In genomic region chr13:41328481-41328880, GRCm38 (mm10) we compare ENCODE assay signal across 36 mouse cellular contexts. TPM values are rescaled to one million over a fixed set of nuclear protein-coding genes. Genes with fewer than 3 reads are reported as not detected.
DNase-seq lines count a peak whose midpoint lies in the region; ATAC-seq lines count a peak whose summit lies in the region.
"Had no signal": no experiment of that assay in that cellular context is flagged by ENCODE, and none has a peak within 500 bp of the region (broad histone marks: within the 10 kb centered on the region; RNA-seq: fewer than 3 reads in every experiment).

No protein-coding gene starts in this region.

- H3K36me3 ChIP-seq in hindbrain, embryonic 13.5 days: no peaks in the 10 kb centered on the region
- no peaks in the 10 kb centered on the region for H3K36me3 ChIP-seq in hindbrain, embryonic 16.5 days (ENCODE audit: control insufficient read depth, insufficient read depth, low read length)
- H3K36me3 ChIP-seq in midbrain, embryonic 11.5 days (ENCODE audit: control insufficient read depth, insufficient read depth, low read length): no peaks in the 10 kb centered on the region
- no peaks in the 10 kb centered on the region for H3K36me3 ChIP-seq in midbrain, embryonic 16.5 days (ENCODE audit: control insufficient read depth, insufficient read depth, low read length)
- no peaks in the 10 kb centered on the region for H3K36me3 ChIP-seq in neural tube, embryonic 13.5 days
- H3K36me3 ChIP-seq: liver, embryonic 12.5 days; midbrain, embryonic 13.5 days had no signal

- peak overlapping the region; percentile 52; the same call in 1 of the 2 replicates for H3K27ac ChIP-seq in hindbrain, embryonic 13.5 days
- H3K27ac ChIP-seq in hindbrain, embryonic 16.5 days (ENCODE audit: low read depth, low read length): no peak overlapping the region
- H3K27ac ChIP-seq in midbrain, embryonic 11.5 days (ENCODE audit: low read depth, low read length): no peak overlapping the region
- H3K27ac ChIP-seq in midbrain, embryonic 16.5 days (ENCODE audit: low read length): no peak overlapping the region
- H3K27ac ChIP-seq in neural tube, embryonic 13.5 days (replicated peaks): 0 out of 2 replicates have a peak overlapping the region, but pooled peaks have one; percentile 4
- H3K27ac ChIP-seq: heart, adult 2 months; left cerebral cortex, adult 2 months; liver, embryonic 12.5 days had no signal

- H3K9me3 ChIP-seq in hindbrain, embryonic 13.5 days: no peaks in the 10 kb centered on the region
- H3K9me3 ChIP-seq in hindbrain, embryonic 16.5 days (ENCODE audit: control insufficient read depth, low read length): no peaks in the 10 kb centered on the region
- no peaks in the 10 kb centered on the region for H3K9me3 ChIP-seq in midbrain, embryonic 11.5 days (ENCODE audit: control insufficient read depth, low read length)
- H3K9me3 ChIP-seq in midbrain, embryonic 16.5 days (replicated peaks; ENCODE audit: control insufficient read depth, low read length, poor library complexity, severe bottlenecking): no peaks in the 10 kb centered on the region
- H3K9me3 ChIP-seq in neural tube, embryonic 13.5 days: no peaks in the 10 kb centered on the region
- H3K9me3 ChIP-seq: heart, embryonic 12.5 days; liver, embryonic 12.5 days; midbrain, embryonic 13.5 days had no signal

- WGBS in hindbrain, embryonic 13.5 days: 41% methylated on average over 2 of the region's 2 CpGs
- WGBS in hindbrain, embryonic 16.5 days: 56% methylated on average over 2 of the region's 2 CpGs
- 74% methylated on average over 2 of the region's 2 CpGs for WGBS in midbrain, embryonic 11.5 days
- 60% methylated on average over 2 of the region's 2 CpGs for WGBS in midbrain, embryonic 16.5 days
- 29% methylated on average over 2 of the region's 2 CpGs for WGBS in neural tube, embryonic 13.5 days

- no peak overlapping the region for H3K9ac ChIP-seq in hindbrain, embryonic 13.5 days
- H3K9ac ChIP-seq in hindbrain, embryonic 16.5 days (ENCODE audit: low read depth, low read length): no peak overlapping the region
- H3K9ac ChIP-seq in midbrain, embryonic 11.5 days (ENCODE audit: low read length): no peak overlapping the region
- no peak overlapping the region for H3K9ac ChIP-seq in midbrain, embryonic 16.5 days (ENCODE audit: low read depth, low read length)
- H3K9ac ChIP-seq in neural tube, embryonic 13.5 days: no peak overlapping the region
- H3K9ac ChIP-seq: heart, embryonic 12.5 days; liver, embryonic 12.5 days; liver, postnatal 0 days; midbrain, embryonic 13.5 days had no signal

- peaks cover 35% of the 10 kb centered on the region for H3K4me1 ChIP-seq in hindbrain, embryonic 13.5 days (replicated peaks)
- H3K4me1 ChIP-seq in hindbrain, embryonic 16.5 days (ENCODE audit: control insufficient read depth, insufficient read depth, low read depth, low read length): no peaks in the 10 kb centered on the region
- no peaks in the 10 kb centered on the region for H3K4me1 ChIP-seq in midbrain, embryonic 11.5 days (ENCODE audit: control insufficient read depth, insufficient read depth, low read length)
- H3K4me1 ChIP-seq in midbrain, embryonic 16.5 days (ENCODE audit: control insufficient read depth, insufficient read depth, low read length): 0 out of 2 replicates have a peak, but pooled peaks cover 2% of the 10 kb centered on the region
- H3K4me1 ChIP-seq in neural tube, embryonic 13.5 days (replicated peaks): peaks cover 39% of the 10 kb centered on the region

- no peaks in the 10 kb centered on the region for H3K27me3 ChIP-seq in hindbrain, embryonic 13.5 days
- no peaks in the 10 kb centered on the region for H3K27me3 ChIP-seq in hindbrain, embryonic 16.5 days (replicated peaks; ENCODE audit: control insufficient read depth, insufficient read depth, low read length)
- no peaks in the 10 kb centered on the region for H3K27me3 ChIP-seq in midbrain, embryonic 11.5 days (ENCODE audit: control insufficient read depth, insufficient read depth, low read length)
- no peaks in the 10 kb centered on the region for H3K27me3 ChIP-seq in midbrain, embryonic 16.5 days (ENCODE audit: control insufficient read depth, insufficient read depth, low read depth, low read length)
- H3K27me3 ChIP-seq in neural tube, embryonic 13.5 days: no peaks in the 10 kb centered on the region
- H3K27me3 ChIP-seq: CH12.LX; heart, embryonic 12.5 days; liver, embryonic 12.5 days; midbrain, embryonic 13.5 days had no signal

- H3K4me3 ChIP-seq in hindbrain, embryonic 13.5 days: no peak overlapping the region
- H3K4me3 ChIP-seq in hindbrain, embryonic 16.5 days (ENCODE audit: low read length): no peak overlapping the region
- no peak overlapping the region for H3K4me3 ChIP-seq in midbrain, embryonic 11.5 days (ENCODE audit: low read depth, low read length)
- no peak overlapping the region for H3K4me3 ChIP-seq in midbrain, embryonic 16.5 days (ENCODE audit: low read depth, low read length)
- H3K4me3 ChIP-seq in neural tube, embryonic 13.5 days: no peak overlapping the region
- H3K4me3 ChIP-seq: erythroblast, embryonic 14.5 days; heart, adult 2 months; heart, embryonic 12.5 days; left cerebral cortex, adult 2 months; liver, embryonic 12.5 days; midbrain, embryonic 13.5 days had no signal

- DNase-seq in embryo, embryonic 10.5 days (ENCODE audit: low spot score): peak; percentile 22
- DNase-seq in embryo, embryonic 9.5 days (ENCODE audit: extremely low spot score): no peak
- DNase-seq in midbrain, embryonic 11.5 days (ENCODE audit: low spot score, missing footprints): peak; percentile 19
- DNase-seq in thymus, postnatal 36 days: no peak
- DNase-seq: adrenal gland, adult 8-10 months; cerebellum, adult 8-10 months; cerebellum, postnatal 25 days; gastrocnemius, postnatal 14 days; heart, adult 2 months; kidney, adult 11 months; kidney, postnatal 14 days; liver, postnatal 0 days; lung, postnatal 36 days; right cerebral cortex, postnatal 25 days; thymus, adult 18-20 months; thymus, postnatal 25 days had no signal

- ATAC-seq in hindbrain, embryonic 13.5 days (ENCODE audit: low FRiP score): no peak
- ATAC-seq in hindbrain, embryonic 16.5 days: no peak
- ATAC-seq in midbrain, embryonic 11.5 days (ENCODE audit: low FRiP score): no peak
- no peak for ATAC-seq in midbrain, embryonic 16.5 days
- ATAC-seq in neural tube, embryonic 13.5 days (ENCODE audit: low read depth): peak; percentile 50; the same call in 1 of the 2 replicates
- ATAC-seq: inflammation-experienced regulatory T-cells, adult 6 months; liver, embryonic 12.5 days; liver, postnatal 0 days; midbrain, embryonic 13.5 days had no signal

- H3K4me2 ChIP-seq in hindbrain, embryonic 13.5 days: no peak overlapping the region
- no peak overlapping the region for H3K4me2 ChIP-seq in hindbrain, embryonic 16.5 days (ENCODE audit: low read length)
- no peak overlapping the region for H3K4me2 ChIP-seq in midbrain, embryonic 11.5 days
- H3K4me2 ChIP-seq in midbrain, embryonic 16.5 days (ENCODE audit: low read length): no peak overlapping the region
- no peak overlapping the region for H3K4me2 ChIP-seq in neural tube, embryonic 13.5 days
- H3K4me2 ChIP-seq: heart, embryonic 12.5 days; liver, embryonic 12.5 days; midbrain, embryonic 13.5 days had no signal

RNA-seq across cellular contexts. Expression of gene Gm17364, which starts 54.7 kb away (rescaled TPM):
- not detected in 2 replicates for polyA plus RNA-seq in hindbrain, embryonic 13.5 days (2015; fragmentation: Nextera tagmentation; extraction: Ambion mirVana)
- not detected in 2 replicates for polyA plus RNA-seq in hindbrain, embryonic 16.5 days (2015; fragmentation: Nextera tagmentation; extraction: Ambion mirVana)
- polyA plus RNA-seq in midbrain, embryonic 11.5 days (2014; fragmentation: Nextera tagmentation; extraction: Ambion mirVana): not detected in 2 replicates
- not detected in 2 replicates for polyA plus RNA-seq in midbrain, embryonic 16.5 days (2015; fragmentation: Nextera tagmentation; extraction: Ambion mirVana)
- polyA plus RNA-seq in neural tube, embryonic 13.5 days (2015; fragmentation: Nextera tagmentation; extraction: Ambion mirVana): not detected in 2 replicates
- polyA plus RNA-seq: C2C12; embryonic facial prominence, embryonic 14.5 days; erythroblast, embryonic 14.5 days; forebrain, embryonic 11.5 days; heart, adult 2 months; heart, embryonic 12.5 days; heart, postnatal 0 days; inflammation-experienced regulatory T-cells, adult 6 months; kidney, embryonic 14.5 days; limb, embryonic 14.5 days; liver, embryonic 12.5 days; liver, postnatal 0 days; lung, embryonic 16.5 days; midbrain, embryonic 13.5 days; neural tube, embryonic 14.5 days; stomach, embryonic 16.5 days had no signal

Comparison
In these comparisons a context has a peak if more than half of its experiments do, and no peak if none do; other contexts are left out.
1. DNase-seq: peak in embryo, embryonic 10.5 days (single experiment) and midbrain, embryonic 11.5 days (single experiment); none in embryo, embryonic 9.5 days (single experiment) and thymus, postnatal 36 days (0 of 2).
2. H3K27ac ChIP-seq: peak in hindbrain, embryonic 13.5 days (single experiment) and neural tube, embryonic 13.5 days (single experiment); none in hindbrain, embryonic 16.5 days (single experiment), midbrain, embryonic 11.5 days (single experiment) and midbrain, embryonic 16.5 days (single experiment).